Mouse (Mus musculus) bone marrow, adult 2 months (tissue): ENCODE measurements around the gene Ghsr. TPM values are rescaled to one million over a fixed set of nuclear protein-coding genes. Genes with fewer than 3 reads are reported as not detected.

Experiments
- H3K27ac ChIP-seq: fragments of 200-500 bp; 2 replicates; pipeline ENCODE4 v1.5.1; 2012; ENCODE audit warnings: low read depth, mild to moderate bottlenecking, control low read depth, inconsistent platforms, low read length; ENCODE audit not compliant: control insufficient read depth, poor library complexity, insufficient read depth
- H3K4me1 ChIP-seq: fragments of 200-500 bp; 2 replicates; pipeline ENCODE4 v1.6.1; 2011; ENCODE audit warnings: low read length; ENCODE audit not compliant: control insufficient read depth, insufficient read depth
- H3K4me3 ChIP-seq: fragments of 200-500 bp; replicated peaks from 2 replicates; pipeline ENCODE3; 2011; ENCODE audit warnings: mild to moderate bottlenecking, low read depth, low read length, control low read depth; ENCODE audit not compliant: control insufficient read depth
- CTCF ChIP-seq: fragments of 200-500 bp; IDR thresholded peaks from 2 replicates; pipeline ENCODE4 v1.5.1; 2011; ENCODE audit warnings: low read length, control low read depth; ENCODE audit not compliant: control insufficient read depth, insufficient read depth
- POLR2A ChIP-seq: fragments of 200-500 bp; IDR thresholded peaks from 2 replicates; pipeline ENCODE4 v1.6.1; 2011; ENCODE audit warnings: low read depth, mild to moderate bottlenecking, control low read depth, low read length, borderline replicate concordance; ENCODE audit not compliant: control insufficient read depth
- whole genome bisulfite sequencing: fragments of 180-500 bp; shearing (Covaris S2); methylation state at CpG from one replicate; pipeline ENCODE4 v1.1.7; 2018; 5-methylcytosine and 5-hydroxymethylcytosine counted together
- polyA plus RNA-seq: library from polyadenylated mRNA; stranded (reverse); fragments of >200 nt; gene quantifications from 2 replicates; pipeline ENCODE4 v1.2.4, GENCODE M21; 2011; ENCODE audit warnings: low replicate concordance; ENCODE audit not compliant: missing spikeins, insufficient read depth, insufficient read length

Gene Ghsr
- not detected in 2 replicates for polyA plus RNA-seq

GRCm38 (mm10) chr3:27371276-27371621 lies at the start of gene Ghsr:
Gene Ghsr, plus strand, starts transcription at chr3:27371351.
- Histone ChIP-seq H3K4me1 (no peaks in the 10 kb centered on the region), H3K27ac (no peak within 1 kb of the TSS), H3K4me3 (no peak within 1 kb of the TSS)
- 4% methylated on average over 19 of the region's 19 CpGs for WGBS
- TF ChIP-seq POLR2A (no peak), CTCF (no peak)

GRCm38 (mm10) chr3:27322591-27322990 lies 48.6 kb upstream of the Ghsr start:
- TF ChIP-seq CTCF (no peak), POLR2A (no peak)
- Histone ChIP-seq H3K27ac (no peak overlapping the region), H3K4me1 (no peaks in the 10 kb centered on the region; the same call in 1 of the 2 replicates), H3K4me3 (no peak overlapping the region)
- 60% methylated on average over 9 of the region's 9 CpGs for WGBS

- Histone ChIP-seq H3K4me3 (no peak overlapping the region), H3K27ac (no peak overlapping the region), H3K4me1 (no peaks in the 10 kb centered on the region; the same call in 1 of the 2 replicates)
- TF ChIP-seq POLR2A, result no peak
- WGBS, result 81% methylated on average over 5 of the region's 5 CpGs
Measured at GRCm38 (mm10) chr3:27323551-27323950, 47.6 kb upstream of the Ghsr start.

GRCm38 (mm10) chr3:27326633-27327191 lies 44.4 kb upstream of the Ghsr start:
- Histone ChIP-seq H3K4me3 (no peak overlapping the region), H3K4me1 (no peaks in the 10 kb centered on the region; the same call in 1 of the 2 replicates), H3K27ac (no peak overlapping the region)
- TF ChIP-seq CTCF, result no peak
- TF ChIP-seq POLR2A, result no peak
- 70% methylated on average over 4 of the region's 4 CpGs for WGBS

GRCm38 (mm10) chr3:27330706-27331105 lies 40.4 kb upstream of the Ghsr start:
- Histone ChIP-seq H3K4me1 (no peaks in the 10 kb centered on the region), H3K27ac (no peak overlapping the region), H3K4me3 (no peak overlapping the region)
- TF ChIP-seq POLR2A, result no peak
- TF ChIP-seq CTCF, result no peak
- WGBS, result 27% methylated on average over 5 of the region's 5 CpGs

- no peaks in the 10 kb centered on the region for H3K4me1 ChIP-seq
- no peak overlapping the region for H3K27ac ChIP-seq
- H3K4me3 ChIP-seq, result no peak overlapping the region
- TF ChIP-seq POLR2A (no peak), CTCF (no peak)
- 29% methylated on average over 6 of the region's 6 CpGs for WGBS
Measured at GRCm38 (mm10) chr3:27338437-27338836, 32.7 kb upstream of the Ghsr start.

DNA sequence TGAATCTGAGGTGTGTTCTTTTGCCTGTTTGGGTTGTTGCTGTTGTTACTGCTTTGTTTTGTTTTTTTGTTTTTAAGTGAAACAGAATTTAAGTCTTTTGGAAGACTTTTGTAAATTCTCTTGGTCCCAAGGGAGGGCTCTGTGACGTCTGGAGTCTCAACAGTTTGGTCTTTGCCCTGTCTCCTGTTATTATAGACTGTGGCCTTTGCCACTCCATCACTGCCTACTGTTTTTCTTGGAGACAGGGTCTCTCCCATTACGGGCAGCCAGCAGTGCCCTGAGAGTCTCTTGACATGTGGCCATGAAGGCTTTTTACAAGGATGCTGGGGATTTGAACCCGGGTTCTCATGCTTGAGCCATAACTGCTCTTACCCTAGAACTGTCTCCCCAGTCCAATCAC lies 32.3 kb upstream of the Ghsr start:
- Histone ChIP-seq H3K4me1 (no peaks in the 10 kb centered on the region), H3K27ac (no peak overlapping the region), H3K4me3 (no peak overlapping the region)
- 72% methylated on average over 3 of the region's 3 CpGs for WGBS
- TF ChIP-seq POLR2A, result no peak
- no peak for TF ChIP-seq CTCF

DNA sequence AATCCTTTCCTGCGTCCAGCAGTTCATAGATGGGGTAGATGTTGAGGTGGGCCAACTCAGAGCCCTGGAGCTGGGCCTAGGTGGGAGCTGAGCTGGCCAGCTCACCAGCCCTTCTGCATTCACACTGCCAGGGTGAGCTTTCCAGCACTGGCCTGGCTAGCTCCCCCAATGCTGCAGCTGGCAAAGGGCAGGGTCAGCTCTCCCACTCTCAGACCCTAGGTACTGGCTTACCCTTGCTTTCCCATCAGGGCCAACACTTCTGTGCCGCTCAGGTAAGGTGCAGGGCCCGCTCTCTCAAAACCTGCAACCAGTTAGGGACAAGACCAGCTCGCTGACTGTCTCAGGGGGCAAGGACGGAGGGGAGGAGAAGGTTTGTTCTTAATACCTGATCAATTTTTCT lies 30.4 kb upstream of the Ghsr start:
- no peak overlapping the region for H3K27ac ChIP-seq
- 85% methylated on average over 5 of the region's 5 CpGs for WGBS
- H3K4me3 ChIP-seq, result no peak overlapping the region
- no peaks in the 10 kb centered on the region for H3K4me1 ChIP-seq
- TF ChIP-seq CTCF (no peak), POLR2A (no peak)

DNA sequence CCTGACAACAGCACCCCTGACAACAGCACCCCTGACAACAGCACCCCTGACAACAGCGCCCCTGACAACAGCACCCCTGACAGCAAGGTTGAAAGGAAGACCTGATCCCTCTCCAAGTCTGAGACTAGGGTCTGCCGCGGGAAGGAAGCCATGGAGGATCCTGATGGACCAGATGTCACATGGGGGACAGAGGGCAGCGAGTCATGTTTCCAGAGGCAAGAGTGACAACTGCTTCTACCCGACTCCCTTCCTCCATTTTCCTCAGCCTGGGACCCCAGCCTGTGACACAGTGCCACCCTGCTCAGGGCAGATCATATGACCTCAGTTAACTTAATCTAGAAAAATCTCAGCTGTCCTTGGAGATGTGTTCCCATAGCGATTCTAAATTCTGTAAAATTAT lies 28.7 kb upstream of the Ghsr start:
- no peak overlapping the region for H3K27ac ChIP-seq
- H3K4me3 ChIP-seq, result no peak overlapping the region
- 77% methylated on average over 6 of the region's 6 CpGs for WGBS

More for the DNA sequence above, 28.7 kb upstream of the Ghsr start:
- H3K4me1 ChIP-seq, result no peaks in the 10 kb centered on the region
- no peak for TF ChIP-seq POLR2A
